Mouse (Mus musculus) MEL (cell line): ENCODE measurements around the gene Edem1.

Source experiments
- CTCF ChIP-seq, 3 experiments: IDR thresholded peaks in 2 of 3; conservative IDR thresholded peaks in 1 of 3; 2 replicates each; pipeline ENCODE4 v1.5.1; 2011 to 2012; ENCODE audit warnings: low read length in 3 of 3, low read depth in 2 of 3, mild to moderate bottlenecking in 2 of 3, improper control_type of control experiment in 1 of 3, inconsistent platforms in 1 of 3, mixed read lengths in 1 of 3, moderate library complexity in 1 of 3; ENCODE audit not compliant: control insufficient read depth in 1 of 3, insufficient read depth in 1 of 3, poor library complexity in 1 of 3, severe bottlenecking in 1 of 3
- KAT2A ChIP-seq: conservative IDR thresholded peaks from 2 replicates; pipeline ENCODE4 v1.6.1; 2012; ENCODE audit warnings: low read depth, low read length, improper control_type of control experiment, inconsistent platforms
- MAFK ChIP-seq: IDR thresholded peaks from 2 replicates; pipeline ENCODE4 v1.6.1; 2011; ENCODE audit warnings: low read depth, mild to moderate bottlenecking, low read length, improper control_type of control experiment, borderline replicate concordance
- MAZ ChIP-seq: IDR thresholded peaks from 2 replicates; pipeline ENCODE4 v1.6.1; 2012; ENCODE audit warnings: low read depth, mild to moderate bottlenecking, inconsistent platforms, low read length, improper control_type of control experiment
- POLR2AphosphoS2 ChIP-seq: IDR thresholded peaks from 2 replicates; pipeline ENCODE4 v1.6.1; 2011; ENCODE audit warnings: low read length, improper control_type of control experiment
- TAL1 ChIP-seq: IDR thresholded peaks from 2 replicates; pipeline ENCODE4 v1.6.1; 2012; ENCODE audit warnings: mild to moderate bottlenecking, inconsistent platforms, low read length, moderate library complexity, mixed read lengths
- TBP ChIP-seq: IDR thresholded peaks from 2 replicates; pipeline ENCODE4 v1.8.0; 2011; ENCODE audit warnings: low read depth, low read length, improper control_type of control experiment
- USF2 ChIP-seq, 2 experiments: IDR thresholded peaks; 2 replicates each; pipeline ENCODE4 v1.6.1; 2011 to 2012; ENCODE audit warnings: improper control_type of control experiment in 2 of 2, low read length in 2 of 2, borderline replicate concordance in 1 of 2, inconsistent platforms in 1 of 2, low read depth in 1 of 2, mild to moderate bottlenecking in 1 of 2; ENCODE audit not compliant: insufficient read depth in 1 of 2
- ZC3H11A ChIP-seq: IDR thresholded peaks from 2 replicates; pipeline ENCODE4 v1.6.1; 2012; ENCODE audit warnings: low read depth, mild to moderate bottlenecking, inconsistent platforms, low read length, improper control_type of control experiment
- ZKSCAN1 ChIP-seq: IDR thresholded peaks from 2 replicates; pipeline ENCODE4 v1.6.1; 2012; ENCODE audit warnings: low read depth, mild to moderate bottlenecking, inconsistent platforms, low read length, improper control_type of control experiment, moderate library complexity

DNA sequence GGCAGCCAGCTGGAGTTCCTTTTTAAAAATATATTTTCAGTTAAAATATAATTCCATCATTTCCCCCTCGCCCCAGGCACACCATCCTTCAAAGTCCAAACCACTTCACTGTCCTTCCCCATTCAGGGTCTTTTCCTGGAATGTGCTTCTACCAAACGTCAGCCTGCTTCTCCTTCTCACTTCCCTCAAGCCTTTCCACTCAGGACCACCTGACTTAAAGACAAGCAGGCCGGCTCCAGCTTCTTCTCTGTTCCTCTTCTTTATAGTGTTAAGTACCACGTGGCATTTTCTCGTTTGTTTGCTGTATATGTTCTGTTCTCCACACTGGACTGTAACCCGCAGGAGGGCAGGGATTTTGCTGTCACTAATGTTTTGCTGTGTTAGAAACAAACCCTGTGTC lies 46.6 kb upstream of the Edem1 start:
- TF ChIP-seq CTCF (IDR thresholded peaks at IDR 0.05 in 2 of 3, conservative IDR thresholded peaks at IDR 0.05 in 1 of 3; ENCODE audit: control insufficient read depth in 1 of 3, insufficient read depth in 1 of 3, low read depth in 2 of 3, low read length in 3 of 3, poor library complexity in 1 of 3, severe bottlenecking in 1 of 3) (no peak), MAFK (no peak), TAL1 (no peak), KAT2A (no peak), ZKSCAN1 (no peak), TBP (peak; percentile 49; the same call in 1 of the 2 replicates), USF2 (IDR thresholded peaks at IDR 0.05; ENCODE audit: borderline replicate concordance in 1 of 2, insufficient read depth in 1 of 2, low read depth in 1 of 2, low read length in 2 of 2) (0 out of 4 replicates have a peak, but pooled peaks of 1 of the 2 experiments have one; percentile 19), ZC3H11A (peak; percentile 81), POLR2AphosphoS2 (no peak), MAZ (no peak)
